Mouse (Mus musculus) C2C12 (cell line): ENCODE measurements around the gene E2f2. TPM values are rescaled to one million over a fixed set of nuclear protein-coding genes. Genes with fewer than 3 reads are reported as not detected.

Experiments
- H3K27me3 ChIP-seq: one replicate; pipeline ENCODE4 v1.6.1; 2011; ENCODE audit not compliant: control insufficient read depth, insufficient read depth, insufficient read length
- H3K36me3 ChIP-seq: one replicate; pipeline ENCODE4 v1.6.1; 2011; ENCODE audit not compliant: control insufficient read depth, insufficient read depth
- H3K4me3 ChIP-seq: one replicate; pipeline ENCODE4 v1.5.1; 2011; ENCODE audit warnings: mild to moderate bottlenecking, control low read depth; ENCODE audit not compliant: poor library complexity, insufficient read depth, severe bottlenecking
- H3K79me2 ChIP-seq: one replicate; pipeline ENCODE4 v1.6.1; 2011; ENCODE audit not compliant: control insufficient read depth, insufficient read depth
- H3K79me3 ChIP-seq: one replicate; pipeline ENCODE4 v1.6.1; 2011; ENCODE audit warnings: low read depth, control low read depth
- H3ac ChIP-seq: one replicate; pipeline ENCODE3; 2011; ENCODE audit warnings: low read depth; ENCODE audit not compliant: control insufficient read depth, insufficient read length
- CEBPB ChIP-seq: IDR thresholded peaks from one replicate; pipeline ENCODE4 v1.6.1; 2011; ENCODE audit warnings: low read depth, mild to moderate bottlenecking, control low read depth, moderate library complexity
- CTCF ChIP-seq: IDR thresholded peaks from one replicate; pipeline ENCODE4 v1.5.1; 2011; ENCODE audit not compliant: control insufficient read depth, insufficient read depth, insufficient read length
- FOSL1 ChIP-seq: IDR thresholded peaks from one replicate; pipeline ENCODE4 v1.8.0; 2011; ENCODE audit warnings: mild to moderate bottlenecking, low read length; ENCODE audit not compliant: poor library complexity, insufficient read depth, severe bottlenecking
- MAX ChIP-seq: IDR thresholded peaks from one replicate; pipeline ENCODE4 v1.6.1; 2011; ENCODE audit warnings: mild to moderate bottlenecking, control low read depth
- MYOD1 ChIP-seq: IDR thresholded peaks from one replicate; pipeline ENCODE4 v1.6.1; 2011; ENCODE audit warnings: low read depth; ENCODE audit not compliant: control insufficient read depth, insufficient read length
- MYOG ChIP-seq: IDR thresholded peaks from one replicate; pipeline ENCODE4 v1.6.1; 2011; ENCODE audit not compliant: control insufficient read depth, insufficient read length; ENCODE audit errors: extremely low read depth
- USF1 ChIP-seq: IDR thresholded peaks from one replicate; pipeline ENCODE4 v1.6.1; 2011; ENCODE audit warnings: low read depth, mild to moderate bottlenecking, control low read depth, moderate library complexity
- polyA plus RNA-seq: library from polyadenylated mRNA; unstranded; fragments of >200 nt; fragmentation: generic; extraction: Trizol; gene quantifications from one replicate; pipeline ENCODE4 v1.2.1, GENCODE M21; 2012; ENCODE audit warnings: missing spikeins

The E2f2 gene
- polyA plus RNA-seq, 1 experiment: 11.5 TPM

DNA sequence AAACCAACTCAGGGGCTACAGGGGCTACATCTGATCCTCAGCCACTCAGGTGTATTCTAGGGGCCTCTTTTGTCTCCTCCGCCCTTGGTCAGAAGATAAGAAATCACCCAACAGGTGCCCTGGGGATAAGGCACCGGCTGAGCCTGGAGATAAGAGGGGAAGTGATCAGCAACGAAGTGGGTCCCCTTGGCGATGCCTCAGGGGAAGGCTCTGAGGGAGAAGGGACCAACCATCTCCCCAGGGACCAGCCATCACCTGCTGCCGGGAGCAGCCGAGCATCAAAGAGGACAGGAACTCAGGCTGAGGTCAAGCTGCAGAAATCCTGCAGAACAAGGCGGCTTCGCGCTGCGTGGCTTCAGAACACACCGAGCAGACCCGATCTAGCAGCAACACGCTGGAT lies 44.5 kb upstream of the E2f2 start:
- Histone ChIP-seq H3ac (no peak overlapping the region), H3K4me3 (no peak overlapping the region), H3K27me3 (no peaks in the 10 kb centered on the region), H3K79me3 (no peaks in the 10 kb centered on the region), H3K79me2 (no peaks in the 10 kb centered on the region), H3K36me3 (no peaks in the 10 kb centered on the region)
- TF ChIP-seq MYOG (no peak), FOSL1 (no peak), CEBPB (no peak), MAX (no peak), CTCF (no peak), MYOD1 (no peak), USF1 (no peak)

DNA sequence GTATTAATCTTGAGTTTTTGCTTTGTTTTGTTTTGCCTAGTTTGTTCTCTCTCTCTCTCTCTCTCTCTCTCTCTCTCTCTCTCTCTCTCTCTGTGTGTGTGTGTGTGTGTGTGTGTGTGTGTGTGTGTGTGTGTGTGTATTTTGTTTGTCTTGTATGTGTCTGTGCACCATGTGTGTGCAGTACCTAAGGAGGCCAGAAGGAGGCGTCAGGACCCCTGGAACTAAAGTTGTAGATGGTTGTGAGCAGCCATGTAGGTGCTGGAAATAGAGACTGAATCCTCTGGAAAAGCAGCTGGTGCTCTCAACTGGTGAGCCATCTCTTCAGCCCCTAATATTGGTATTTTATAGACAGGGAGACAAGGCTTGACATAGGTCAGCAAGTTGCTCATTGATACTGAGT lies 42.4 kb upstream of the E2f2 start:
- no peak overlapping the region for H3K4me3 ChIP-seq
- no peaks in the 10 kb centered on the region for H3K79me2 ChIP-seq
- no peaks in the 10 kb centered on the region for H3K36me3 ChIP-seq
- no peak overlapping the region for H3ac ChIP-seq
- H3K27me3 ChIP-seq: no peaks in the 10 kb centered on the region
- no peaks in the 10 kb centered on the region for H3K79me3 ChIP-seq
- TF ChIP-seq FOSL1: no peak
- no peak for TF ChIP-seq CEBPB
- TF ChIP-seq MAX: no peak
- TF ChIP-seq MYOD1: no peak
- TF ChIP-seq USF1: no peak
- no peak for TF ChIP-seq MYOG
- no peak for TF ChIP-seq CTCF

DNA sequence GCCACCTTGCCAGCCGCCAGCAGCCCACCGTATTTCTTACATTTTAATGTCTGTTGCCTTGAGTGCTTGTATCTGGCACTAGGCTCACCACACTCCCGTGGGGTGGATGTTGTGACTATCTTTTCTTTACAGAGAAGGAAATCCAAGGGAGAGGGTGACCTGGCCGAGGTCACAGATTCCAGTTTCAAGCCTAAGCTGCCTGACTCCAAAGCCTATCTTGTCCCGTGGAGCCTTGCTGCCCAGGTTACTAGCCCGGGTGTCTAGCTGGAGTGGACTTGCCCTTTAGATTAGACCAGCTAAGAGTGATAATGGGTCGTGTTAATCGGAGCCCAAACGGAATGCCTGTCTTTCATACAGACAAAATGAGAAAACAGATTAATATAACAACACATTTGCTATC lies 38.4 kb upstream of the E2f2 start:
- Histone ChIP-seq H3K4me3 (no peak overlapping the region), H3K27me3 (no peaks in the 10 kb centered on the region), H3ac (no peak overlapping the region), H3K36me3 (no peaks in the 10 kb centered on the region), H3K79me2 (no peaks in the 10 kb centered on the region), H3K79me3 (no peaks in the 10 kb centered on the region)
- TF ChIP-seq USF1 (no peak), CEBPB (no peak), MYOG (no peak), MYOD1 (no peak), MAX (no peak), FOSL1 (no peak), CTCF (no peak)

DNA sequence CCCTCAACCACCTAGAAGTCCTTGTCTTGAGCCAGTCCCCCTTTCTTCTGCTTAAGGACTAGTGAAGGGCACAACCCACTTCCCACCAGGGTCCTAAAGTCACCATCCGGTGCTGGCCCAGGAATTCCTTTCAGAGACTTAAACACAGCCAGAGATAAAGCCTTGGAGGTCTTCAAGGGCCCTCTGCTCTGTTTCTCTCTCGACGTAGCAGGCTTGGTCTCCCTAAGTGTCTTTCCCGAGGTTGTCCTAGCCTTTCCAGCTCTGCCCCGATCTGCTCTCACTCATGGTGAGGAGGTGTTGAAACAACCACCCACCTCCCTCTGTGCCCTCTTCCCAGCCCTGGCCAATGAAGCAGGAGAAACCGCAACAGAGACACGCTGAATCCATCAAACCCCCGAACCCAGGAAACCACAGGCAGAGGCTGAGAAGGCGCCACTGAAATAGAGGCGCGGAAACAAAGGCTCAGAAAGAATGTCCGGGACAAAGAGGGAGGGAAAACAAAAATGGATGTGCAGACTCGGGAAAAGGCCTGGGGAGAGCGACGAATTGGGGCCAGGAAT lies 37.7 kb upstream of the E2f2 start:
- no peaks in the 10 kb centered on the region for H3K79me2 ChIP-seq
- peak overlapping the region; percentile 3 for H3K4me3 ChIP-seq

DNA sequence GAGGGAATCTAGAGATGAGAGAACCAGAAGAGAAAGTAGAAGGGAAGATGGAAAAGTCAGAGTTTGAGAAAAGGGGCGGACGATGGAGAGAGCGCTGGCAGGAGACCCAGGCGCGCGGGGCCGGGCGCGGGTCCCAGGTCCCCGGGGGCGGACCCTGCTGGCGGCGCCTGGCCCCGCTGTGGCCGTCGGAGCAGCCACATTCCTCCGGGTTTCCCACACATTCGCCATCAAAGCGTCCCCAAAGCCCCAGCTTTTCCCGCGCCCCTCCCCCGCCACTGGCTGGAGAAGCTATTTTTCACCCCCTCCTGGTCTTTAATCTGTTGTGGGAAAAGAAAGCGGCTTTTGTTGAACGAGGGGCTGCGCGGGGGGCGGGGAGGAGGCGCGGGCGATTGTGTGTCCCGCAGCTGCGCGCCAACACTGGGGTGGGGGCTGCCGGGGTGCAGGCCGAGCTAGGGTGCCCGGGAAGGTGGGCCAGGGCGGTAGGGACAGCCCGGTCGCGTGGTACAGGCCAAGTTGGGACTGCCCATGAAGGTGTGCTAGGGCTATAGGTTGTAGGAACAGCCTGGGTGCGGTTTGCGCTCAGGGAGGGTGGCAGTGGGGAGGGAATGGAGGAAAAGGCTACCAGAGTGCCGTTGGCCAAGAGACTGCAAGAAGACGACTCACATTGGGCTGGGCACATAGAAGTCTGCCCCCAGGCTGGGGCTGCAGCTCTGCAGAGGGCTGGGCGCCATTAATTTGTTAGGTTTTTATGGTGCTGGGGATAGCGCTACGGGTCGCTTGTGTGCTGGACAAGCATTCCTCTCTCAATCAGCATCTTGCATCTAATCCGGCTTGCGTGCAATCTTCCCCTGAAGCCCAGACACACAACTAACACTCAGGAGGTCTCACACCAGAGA lies 37.0 kb upstream of the E2f2 start:
- Histone ChIP-seq H3K4me3 (peak overlapping the region; percentile 6), H3K79me2 (no peaks in the 10 kb centered on the region), H3K27me3 (no peaks in the 10 kb centered on the region), H3ac (peak overlapping the region; percentile 63), H3K36me3 (no peaks in the 10 kb centered on the region), H3K79me3 (no peaks in the 10 kb centered on the region)
- no peak for TF ChIP-seq CTCF
- no peak for TF ChIP-seq MYOD1
- TF ChIP-seq USF1: no peak
- no peak for TF ChIP-seq MAX
- TF ChIP-seq MYOG: no peak
- no peak for TF ChIP-seq FOSL1
- no peak for TF ChIP-seq CEBPB

More for the DNA sequence above, 37.7 kb upstream of the E2f2 start:
- H3K79me3 ChIP-seq: no peaks in the 10 kb centered on the region
- H3K36me3 ChIP-seq: no peaks in the 10 kb centered on the region
- no peak for TF ChIP-seq CEBPB
- TF ChIP-seq USF1: no peak
- TF ChIP-seq FOSL1: no peak
- no peak for TF ChIP-seq CTCF
- TF ChIP-seq MAX: no peak
- no peak for TF ChIP-seq MYOG
- no peak for TF ChIP-seq MYOD1
- peak overlapping the region; percentile 63 for H3ac ChIP-seq
- no peaks in the 10 kb centered on the region for H3K27me3 ChIP-seq
